Mouse (Mus musculus) kidney, embryonic 15.5 days (tissue): ENCODE data around the gene Ndufs2. TPM values are rescaled to one million over a fixed set of nuclear protein-coding genes. Genes with fewer than 3 reads are reported as not detected.
A peak's percentile ranks its signal among the peaks of the same experiment; 100 is the strongest.

ENCODE experiments used
- ATAC-seq: fragments of 200-750 bp; cut with Nextera tagmentation; replicated peaks from 2 replicates; pipeline ENCODE4 v1.8.0; 2017; ENCODE audit warnings: moderate TSS enrichment; ENCODE audit not compliant: low FRiP score
- H3K27ac ChIP-seq: fragments of 300-500 bp; sonication (generic); 2 replicates; pipeline ENCODE4 v1.5.1; 2015; ENCODE audit warnings: mild to moderate bottlenecking, inconsistent platforms
- H3K27me3 ChIP-seq: fragments of 300-500 bp; sonication (generic); 2 replicates; pipeline ENCODE4 v1.6.1; 2015; ENCODE audit warnings: inconsistent platforms
- H3K36me3 ChIP-seq: fragments of 300-500 bp; sonication (generic); 2 replicates; pipeline ENCODE4 v1.6.1; 2015; ENCODE audit warnings: inconsistent platforms
- H3K4me1 ChIP-seq: fragments of 300-500 bp; sonication (generic); 2 replicates; pipeline ENCODE4 v1.6.1; 2015; ENCODE audit warnings: inconsistent platforms
- H3K4me2 ChIP-seq: fragments of 300-500 bp; sonication (generic); 2 replicates; pipeline ENCODE4 v1.6.1; 2015; ENCODE audit warnings: moderate library complexity, mild to moderate bottlenecking, inconsistent platforms
- H3K4me3 ChIP-seq: fragments of 300-500 bp; sonication (generic); replicated peaks from 2 replicates; pipeline ENCODE4 v1.5.1; 2015; ENCODE audit warnings: mild to moderate bottlenecking, inconsistent platforms
- H3K9ac ChIP-seq: fragments of 300-500 bp; sonication (generic); 2 replicates; pipeline ENCODE4 v1.6.1; 2015; ENCODE audit warnings: mild to moderate bottlenecking, inconsistent platforms
- H3K9me3 ChIP-seq: fragments of 300-500 bp; sonication (generic); replicated peaks from 2 replicates; pipeline ENCODE4 v1.6.1; 2016; ENCODE audit warnings: inconsistent platforms
- WGBS: fragments of 180-500 bp; shearing (Covaris S2); methylation state at CpG from one replicate; pipeline ENCODE4 v1.1.7; 2015; ENCODE audit warnings: mixed read lengths; 5-methylcytosine and 5-hydroxymethylcytosine counted together
- polyA plus RNA-seq: library from polyadenylated mRNA; unstranded; fragments of >200 nt; fragmentation: Nextera tagmentation; extraction: Ambion mirVana; gene quantifications from 2 replicates; pipeline ENCODE4 v1.2.1, GENCODE M21; 2015

Gene Ndufs2
- polyA plus RNA-seq, 1 experiment from 2014 or later: 276 TPM

DNA sequence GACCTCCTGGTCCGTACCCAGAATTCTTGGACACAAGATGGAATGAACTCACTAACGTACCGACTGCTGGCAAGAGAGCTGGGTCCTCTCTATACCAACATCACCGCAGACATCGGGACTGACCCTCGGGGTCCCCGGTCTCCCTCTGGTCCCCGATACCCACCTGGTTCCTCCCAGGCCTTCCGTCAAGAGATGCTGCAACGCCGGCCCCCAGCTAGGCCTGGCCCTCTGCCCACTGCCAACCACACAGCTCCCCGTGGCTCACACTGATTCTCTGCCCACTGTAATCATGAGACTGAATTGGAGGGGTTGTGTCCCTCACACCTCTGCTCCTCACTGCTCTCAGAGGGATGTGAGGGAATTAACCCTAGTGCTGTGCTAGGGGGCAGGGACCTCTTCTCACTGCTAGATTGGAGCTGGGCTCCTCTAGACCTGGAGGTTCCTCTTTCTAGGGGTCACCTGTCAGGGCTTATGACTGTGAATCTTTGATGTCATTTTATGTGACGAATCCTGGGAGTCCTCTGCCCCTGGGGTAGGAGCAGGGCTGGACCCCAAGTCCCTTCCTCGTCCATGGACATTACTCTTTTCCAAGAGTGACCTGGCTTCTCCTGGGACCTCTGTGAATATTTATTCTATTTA is 25.0 kb upstream of the Ndufs2 start:
- ATAC-seq: no peak
- H3K9me3 ChIP-seq: no peaks in the 10 kb centered on the region
- H3K36me3 ChIP-seq: peaks cover 77% of the 10 kb centered on the region
- no peak overlapping the region for H3K4me3 ChIP-seq
- H3K27me3 ChIP-seq: no peaks in the 10 kb centered on the region
- H3K27ac ChIP-seq: 0 out of 2 replicates have a peak overlapping the region, but pooled peaks have one; percentile 22
- no peak overlapping the region for H3K4me2 ChIP-seq
- WGBS: 89% methylated on average over 14 of the region's 14 CpGs
- no peak overlapping the region for H3K9ac ChIP-seq
- H3K4me1 ChIP-seq: peaks cover 24% of the 10 kb centered on the region

DNA sequence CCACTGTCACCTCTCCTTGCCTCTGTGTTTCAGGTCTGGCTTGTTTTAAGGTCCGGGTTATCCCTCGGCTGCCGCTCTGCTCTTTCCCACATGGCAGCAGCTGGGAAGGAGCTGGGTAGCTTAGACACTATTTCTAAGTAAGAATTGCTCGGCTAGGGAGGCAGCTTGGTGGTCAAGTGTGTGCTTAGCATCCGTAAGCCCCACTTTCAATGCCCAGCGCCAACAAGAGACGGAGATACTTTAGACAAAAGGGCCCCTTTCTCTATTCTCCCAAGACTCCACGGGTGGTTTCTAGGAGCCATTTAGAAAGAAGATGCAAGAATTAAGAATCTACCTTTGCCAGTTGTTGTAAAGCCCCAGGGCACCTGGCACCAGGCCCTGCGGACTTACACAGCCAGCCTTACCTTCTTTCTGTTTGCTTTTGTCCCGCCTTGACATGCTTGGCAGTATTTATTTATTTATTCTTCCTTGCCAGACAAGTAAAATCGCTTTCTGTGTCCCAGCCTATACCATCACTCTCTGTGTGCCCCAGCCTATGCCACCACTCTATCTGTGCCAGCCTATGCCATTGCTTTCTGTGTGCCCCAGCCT is 24.1 kb upstream of the Ndufs2 start:
- Histone ChIP-seq H3K4me2 (no peak overlapping the region), H3K27me3 (no peaks in the 10 kb centered on the region), H3K9me3 (no peaks in the 10 kb centered on the region), H3K9ac (no peak overlapping the region), H3K4me1 (peaks cover 28% of the 10 kb centered on the region), H3K4me3 (no peak overlapping the region), H3K36me3 (peaks cover 77% of the 10 kb centered on the region), H3K27ac (no peak overlapping the region)
- no peak for ATAC-seq
- WGBS: 90% methylated on average over 11 of the region's 11 CpGs

DNA sequence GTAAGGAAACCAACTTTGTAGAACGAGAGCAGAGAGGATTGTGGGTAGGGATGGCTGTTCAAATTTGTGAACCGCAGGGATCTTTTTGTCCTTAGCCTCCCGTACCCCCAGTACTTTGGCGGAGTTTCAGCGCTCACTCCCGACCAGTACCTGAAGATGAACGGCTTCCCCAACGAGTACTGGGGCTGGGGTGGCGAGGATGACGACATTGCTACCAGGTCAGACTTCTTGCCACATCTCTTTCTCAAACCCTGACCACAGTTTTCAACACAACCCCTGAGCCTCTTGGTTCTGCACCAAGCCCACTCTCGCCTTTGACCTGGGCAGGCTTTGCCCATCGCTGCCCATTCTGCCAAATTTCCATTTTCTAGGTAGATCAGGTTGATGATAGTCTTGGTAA is 23.0 kb upstream of the Ndufs2 start:
- WGBS: 91% methylated on average over 12 of the region's 12 CpGs
- ATAC-seq: no peak
- no peak overlapping the region for H3K4me3 ChIP-seq
- peaks cover 24% of the 10 kb centered on the region for H3K4me1 ChIP-seq
- H3K27me3 ChIP-seq: no peaks in the 10 kb centered on the region
- no peak overlapping the region for H3K9ac ChIP-seq
- no peak overlapping the region for H3K27ac ChIP-seq
- no peak overlapping the region for H3K4me2 ChIP-seq
- H3K9me3 ChIP-seq: no peaks in the 10 kb centered on the region
- H3K36me3 ChIP-seq: peaks cover 75% of the 10 kb centered on the region

DNA sequence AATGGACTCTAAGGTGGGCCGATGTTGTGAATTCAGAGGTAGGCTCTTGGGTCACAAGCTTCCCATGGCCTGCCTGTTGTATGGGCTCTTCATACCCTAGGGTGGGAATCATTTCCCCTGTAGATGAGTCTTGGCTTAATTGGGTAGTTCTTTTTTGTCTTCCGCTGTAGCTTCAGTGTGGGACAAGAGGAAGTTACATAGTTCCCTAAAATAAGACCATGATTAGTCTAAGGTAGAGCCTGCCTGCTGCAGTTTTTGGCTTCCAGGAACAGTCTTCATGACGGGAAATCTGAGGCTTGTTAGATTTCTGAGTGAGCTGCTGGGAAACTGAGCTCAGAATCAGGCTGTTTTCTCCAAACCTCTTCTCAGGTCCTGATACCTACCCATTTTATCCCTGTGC is 20.9 kb upstream of the Ndufs2 start:
- no peak for ATAC-seq
- no peak overlapping the region for H3K27ac ChIP-seq
- 93% methylated on average over 3 of the region's 3 CpGs for WGBS
- peak overlapping the region; percentile 87 for H3K4me2 ChIP-seq
- H3K4me3 ChIP-seq: peak overlapping the region; percentile 82
- peaks cover 55% of the 10 kb centered on the region for H3K36me3 ChIP-seq
- H3K4me1 ChIP-seq: peaks cover 24% of the 10 kb centered on the region
- H3K9ac ChIP-seq: 0 out of 2 replicates have a peak overlapping the region, but pooled peaks have one; percentile 69
- H3K27me3 ChIP-seq: no peaks in the 10 kb centered on the region
- no peaks in the 10 kb centered on the region for H3K9me3 ChIP-seq

DNA sequence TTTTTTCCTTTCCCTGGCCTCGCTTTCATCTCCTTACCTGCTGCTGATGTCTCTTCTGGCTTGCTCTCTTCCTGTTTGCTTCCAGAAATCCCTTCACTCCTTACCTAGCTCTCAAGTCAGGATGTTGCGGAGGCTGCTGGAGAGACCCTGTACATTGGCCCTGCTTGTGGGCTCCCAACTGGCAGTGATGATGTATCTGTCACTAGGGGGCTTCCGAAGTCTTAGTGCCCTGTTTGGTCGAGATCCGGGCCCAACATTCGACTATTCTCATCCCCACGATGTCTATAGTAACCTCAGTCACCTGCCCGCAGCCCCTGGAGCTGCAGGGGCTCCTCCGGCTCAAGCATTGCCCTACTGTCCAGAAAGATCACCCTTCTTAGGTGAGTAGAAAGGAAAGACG is 20.4 kb upstream of the Ndufs2 start:
- ATAC-seq: no peak
- Histone ChIP-seq H3K4me3 (peak overlapping the region; percentile 82), H3K4me2 (peak overlapping the region; percentile 87), H3K9ac (0 out of 2 replicates have a peak overlapping the region, but pooled peaks have one; percentile 69), H3K27ac (0 out of 2 replicates have a peak overlapping the region, but pooled peaks have one; percentile 85), H3K36me3 (peaks cover 50% of the 10 kb centered on the region), H3K4me1 (peaks cover 24% of the 10 kb centered on the region), H3K9me3 (no peaks in the 10 kb centered on the region), H3K27me3 (no peaks in the 10 kb centered on the region)
- 65% methylated on average over 10 of the region's 10 CpGs for WGBS

DNA sequence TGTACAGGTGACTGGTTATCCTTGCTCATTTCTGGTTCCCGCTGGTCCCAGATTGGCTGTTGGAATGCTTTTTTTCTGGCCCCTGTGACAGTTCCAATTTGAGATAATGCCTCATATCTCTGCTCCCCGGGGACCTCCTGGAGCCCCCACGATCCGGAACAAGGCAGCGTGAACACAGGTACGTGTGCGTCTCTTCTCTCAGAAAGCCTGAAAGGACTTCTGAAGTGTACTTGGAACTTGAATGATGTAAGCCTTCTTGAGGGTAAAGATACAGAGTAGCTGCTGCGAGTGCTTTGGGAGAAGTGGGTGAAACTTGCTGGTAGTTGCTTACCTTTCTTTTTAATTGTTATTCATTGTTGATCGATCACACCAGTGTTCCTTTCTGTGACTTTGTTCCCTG is 20.0 kb upstream of the Ndufs2 start:
- Histone ChIP-seq H3K4me2 (peak overlapping the region; percentile 87), H3K27me3 (no peaks in the 10 kb centered on the region), H3K9ac (peak overlapping the region; percentile 69), H3K9me3 (no peaks in the 10 kb centered on the region), H3K4me1 (peaks cover 24% of the 10 kb centered on the region), H3K4me3 (peak overlapping the region; percentile 82), H3K36me3 (peaks cover 46% of the 10 kb centered on the region), H3K27ac (peak overlapping the region; percentile 85)
- no peak for ATAC-seq
- WGBS: 40% methylated on average over 9 of the region's 9 CpGs

DNA sequence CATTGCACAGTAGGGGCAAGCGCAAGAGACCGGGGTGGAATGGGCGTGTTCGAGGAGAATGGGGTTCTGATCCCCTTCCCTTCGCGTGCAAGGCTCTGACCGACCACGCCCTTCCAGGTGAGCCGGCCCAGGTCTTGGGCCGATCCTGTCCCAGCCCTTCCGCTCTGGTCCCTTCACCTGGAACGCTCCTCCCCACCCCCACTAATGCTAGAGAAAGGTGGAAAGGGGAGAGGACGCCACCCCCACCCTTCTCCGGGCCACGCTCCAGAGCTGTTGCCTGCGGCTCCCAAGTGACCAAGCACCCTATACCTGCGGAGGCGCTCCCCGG is 19.3 kb upstream of the Ndufs2 start:
- peaks cover 24% of the 10 kb centered on the region for H3K4me1 ChIP-seq
- peak overlapping the region; percentile 85 for H3K27ac ChIP-seq
- peak overlapping the region; percentile 82 for H3K4me3 ChIP-seq
- WGBS: under 1% methylated on average over 17 of the region's 19 CpGs
- peak overlapping the region; percentile 69 for H3K9ac ChIP-seq
- H3K36me3 ChIP-seq: peaks cover 39% of the 10 kb centered on the region
- H3K4me2 ChIP-seq: peak overlapping the region; percentile 87
- peak; percentile 90 for ATAC-seq
- no peaks in the 10 kb centered on the region for H3K9me3 ChIP-seq
- H3K27me3 ChIP-seq: no peaks in the 10 kb centered on the region

DNA sequence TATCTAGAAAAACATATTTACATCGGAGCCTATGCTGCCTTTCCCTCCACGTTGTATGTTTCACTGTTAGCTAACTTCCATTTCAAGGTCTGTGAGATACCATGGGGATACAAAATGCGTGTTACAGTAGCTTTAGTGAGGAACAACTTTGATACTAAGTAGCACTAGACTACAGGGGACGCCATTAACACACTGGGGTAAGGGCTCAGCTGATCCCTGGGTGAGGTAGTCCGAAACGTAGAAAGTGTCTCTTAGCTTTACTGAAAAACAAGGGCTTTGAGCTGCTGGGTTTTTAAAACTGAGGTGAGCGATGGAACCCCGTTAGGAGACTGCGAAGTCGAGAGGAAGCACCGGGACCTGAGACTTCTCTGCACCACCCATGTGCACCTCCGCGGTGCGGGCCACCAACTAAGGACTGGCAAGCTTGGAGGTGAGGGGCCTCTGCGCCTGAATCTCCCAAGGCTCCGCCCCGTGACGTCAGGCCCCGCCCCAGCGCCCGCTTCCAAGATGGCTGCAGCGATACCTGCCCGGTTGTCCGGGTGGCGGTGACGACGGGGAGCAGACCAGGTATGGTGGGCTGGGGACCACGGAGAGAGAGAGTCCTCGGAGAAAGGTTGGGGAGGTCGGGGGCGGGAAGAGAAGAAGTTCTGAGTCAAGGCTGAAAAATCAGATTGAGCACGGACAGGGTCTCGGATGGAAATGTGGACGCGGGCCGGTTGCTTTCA is 18.8 kb upstream of the Ndufs2 start, which contains the start of gene B4galt3:
Gene B4galt3 (plus strand): TSS at position 481 of the 725 bp plus-strand sequence.
- peaks cover 34% of the 10 kb centered on the region for H3K36me3 ChIP-seq
- peak; percentile 95 for ATAC-seq
- no peaks in the 10 kb centered on the region for H3K27me3 ChIP-seq
- H3K9ac ChIP-seq: peak within 1 kb of the TSS; percentile 69
- no peaks in the 10 kb centered on the region for H3K9me3 ChIP-seq
- peaks cover 24% of the 10 kb centered on the region for H3K4me1 ChIP-seq
- H3K4me2 ChIP-seq: peak within 1 kb of the TSS; percentile 87
- H3K27ac ChIP-seq: peak within 1 kb of the TSS; percentile 85
- 3% methylated on average over 36 of the region's 36 CpGs for WGBS
- peak within 1 kb of the TSS; percentile 82 for H3K4me3 ChIP-seq

DNA sequence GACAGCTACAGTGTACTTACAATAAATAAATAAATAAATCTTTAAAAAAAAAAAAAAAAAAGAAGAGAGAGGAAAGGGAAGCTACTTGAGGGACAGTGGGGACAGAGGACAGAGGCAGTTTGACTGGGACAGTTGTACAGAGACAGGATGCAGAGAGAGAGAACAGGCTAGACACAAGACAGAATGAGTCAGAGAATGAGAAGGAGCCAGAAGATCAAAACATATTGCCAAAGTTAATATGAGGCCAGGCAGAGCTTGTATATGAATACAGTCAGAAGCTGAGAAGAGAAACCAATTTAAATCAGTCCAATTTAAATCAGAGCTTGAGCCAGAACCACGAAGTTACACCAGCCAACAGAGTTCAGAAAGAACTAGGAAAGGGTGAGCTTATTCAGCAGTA is 17.2 kb upstream of the Ndufs2 start:
- 67% methylated on average over 1 of the region's 1 CpGs for WGBS
- H3K27me3 ChIP-seq: no peaks in the 10 kb centered on the region
- H3K36me3 ChIP-seq: peaks cover 17% of the 10 kb centered on the region
- no peaks in the 10 kb centered on the region for H3K9me3 ChIP-seq
- peaks cover 29% of the 10 kb centered on the region for H3K4me1 ChIP-seq
- no peak overlapping the region for H3K27ac ChIP-seq
- H3K9ac ChIP-seq: no peak overlapping the region
- ATAC-seq: no peak
- H3K4me3 ChIP-seq: no peak overlapping the region
- no peak overlapping the region for H3K4me2 ChIP-seq

DNA sequence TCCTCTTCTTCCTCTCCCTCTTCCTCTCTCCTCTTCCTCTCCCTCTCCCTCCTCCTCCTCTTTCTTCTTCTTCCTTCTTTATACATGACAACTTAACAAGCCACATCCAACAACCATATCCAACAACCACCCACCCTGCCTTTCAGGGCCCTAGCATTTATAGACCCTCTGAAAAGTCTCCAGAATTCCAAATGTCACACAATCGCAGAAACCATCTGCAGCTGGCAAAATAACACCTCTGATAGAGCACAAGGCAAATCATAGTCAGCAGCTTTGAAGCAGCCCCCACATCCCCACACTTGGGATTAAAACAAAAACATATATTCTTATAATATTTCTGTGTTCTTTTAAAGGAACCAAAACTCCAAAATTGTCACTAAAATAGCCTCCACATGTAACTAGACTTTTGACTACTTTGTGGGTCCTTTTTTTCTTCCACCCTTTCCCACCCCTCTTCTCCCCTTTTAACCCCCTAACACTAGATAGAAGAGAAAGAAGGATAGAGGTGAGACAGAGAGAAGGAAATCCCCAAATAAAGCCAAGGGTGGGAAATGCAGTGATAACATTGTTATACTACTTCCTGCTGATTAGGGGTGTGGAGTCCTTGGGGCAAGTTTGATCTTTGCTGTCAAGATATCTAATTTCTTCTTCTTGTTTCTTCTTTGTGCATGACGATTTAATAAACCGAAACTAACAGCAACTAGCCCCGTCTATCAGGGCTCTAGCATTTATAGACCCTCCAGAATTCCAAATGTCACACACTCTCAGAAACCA is 15.0 kb upstream of the Ndufs2 start:
- Histone ChIP-seq H3K27me3 (no peaks in the 10 kb centered on the region), H3K9me3 (no peaks in the 10 kb centered on the region), H3K4me1 (peaks cover 31% of the 10 kb centered on the region), H3K4me2 (no peak overlapping the region), H3K36me3 (no peaks in the 10 kb centered on the region), H3K27ac (no peak overlapping the region), H3K4me3 (no peak overlapping the region), H3K9ac (no peak overlapping the region)
- ATAC-seq: no peak
- WGBS: 76% methylated on average over 4 of the region's 4 CpGs

DNA sequence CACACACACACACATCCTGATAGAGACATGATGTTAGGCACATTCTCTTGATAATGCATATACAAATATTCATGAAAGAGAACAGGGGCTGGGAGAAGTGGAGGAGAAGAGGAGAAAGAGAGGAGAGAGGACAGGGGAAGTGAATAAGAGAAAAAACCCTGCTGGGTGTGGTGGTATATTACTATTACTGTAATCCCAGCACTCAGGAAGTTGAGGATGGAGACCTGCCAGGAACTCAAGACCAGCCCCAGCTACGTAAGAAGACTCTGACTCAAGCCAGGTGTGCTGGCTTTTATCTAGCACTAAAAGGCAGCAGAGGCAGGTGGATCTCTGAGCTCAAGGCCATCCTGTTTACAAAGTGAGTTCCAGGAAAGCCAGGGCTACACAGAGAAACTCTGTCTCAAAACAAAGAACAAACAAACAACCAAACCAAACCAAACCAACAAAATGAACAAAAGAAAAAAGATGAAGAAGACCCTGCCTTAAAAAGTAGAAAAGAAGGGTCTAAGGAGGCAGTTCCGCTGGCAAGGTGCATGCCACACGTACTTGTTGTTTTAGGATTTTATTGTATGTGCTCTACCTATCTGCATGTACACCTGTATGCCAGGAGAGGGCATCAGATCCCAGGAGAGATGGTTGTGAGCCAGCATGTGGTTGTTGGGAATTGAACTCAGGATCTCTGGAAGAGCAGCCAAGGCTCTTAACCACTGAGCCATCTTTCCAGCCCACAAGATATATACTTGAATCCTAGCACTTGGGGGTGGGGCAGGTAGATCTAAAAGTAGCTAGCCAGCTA is 12.7 kb upstream of the Ndufs2 start:
- ATAC-seq: no peak
- Histone ChIP-seq H3K9ac (no peak overlapping the region), H3K4me3 (no peak overlapping the region), H3K27me3 (no peaks in the 10 kb centered on the region), H3K9me3 (no peaks in the 10 kb centered on the region), H3K4me2 (peak overlapping the region; percentile 50; the same call in 1 of the 2 replicates), H3K36me3 (peaks cover 8% of the 10 kb centered on the region), H3K4me1 (peaks cover 27% of the 10 kb centered on the region), H3K27ac (peak overlapping the region; percentile 90)
- 78% methylated on average over 3 of the region's 3 CpGs for WGBS
